Mouse (Mus musculus) brain, embryonic 14.5 days (tissue): ENCODE results near the gene Zfp36l2. TPM values are rescaled to one million over a fixed set of nuclear protein-coding genes. Genes with fewer than 3 reads are reported as not detected.

Experiments used
- DNase-seq: peaks from one replicate; pipeline ENCODE4 v3.0.0-alpha.2; 2011; ENCODE audit warnings: low read depth
- CTCF ChIP-seq: fragments of 200-500 bp; IDR thresholded peaks from 2 replicates; pipeline ENCODE4 v1.5.1; 2012; ENCODE audit warnings: inconsistent platforms, mild to moderate bottlenecking, moderate library complexity, borderline replicate concordance; ENCODE audit not compliant: insufficient read depth, insufficient read length; ENCODE audit errors: extremely low read depth
- POLR2A ChIP-seq: fragments of 200-500 bp; IDR thresholded peaks from 2 replicates; pipeline ENCODE4 v1.6.1; 2012; ENCODE audit warnings: mild to moderate bottlenecking, inconsistent platforms, borderline replicate concordance; ENCODE audit not compliant: poor library complexity, insufficient read depth, insufficient read length, severe bottlenecking; ENCODE audit errors: extremely low read depth
- polyA plus RNA-seq: library from polyadenylated mRNA; depleted of rRNA; stranded (reverse); fragments of >200 nt; gene quantifications from 2 replicates; pipeline ENCODE4 v1.2.3, GENCODE M21; 2012

The Zfp36l2 gene
- polyA plus RNA-seq, 1 experiment, result 24.5 TPM

- TF ChIP-seq CTCF (no peak), POLR2A (no peak)
Observed at GRCm38 (mm10) chr17:84179973-84180365, 7.8 kb downstream of the Zfp36l2 start.

GRCm38 (mm10) chr17:84179026-84179972, 8.4 kb downstream of the Zfp36l2 start:
- no peak for DNase-seq
- TF ChIP-seq CTCF, result no peak
- no peak for TF ChIP-seq POLR2A

More at GRCm38 (mm10) chr17:84179973-84180365, 7.8 kb downstream of the Zfp36l2 start:
- DNase-seq, result no peak

- TF ChIP-seq CTCF, result no peak
- no peak for TF ChIP-seq POLR2A
- DNase-seq, result no peak
Observed at GRCm38 (mm10) chr17:84177481-84177880, 10.3 kb downstream of the Zfp36l2 start.

- DNase-seq, result no peak
- TF ChIP-seq CTCF (no peak), POLR2A (no peak)
Observed at GRCm38 (mm10) chr17:84176446-84176845, 11.3 kb downstream of the Zfp36l2 start.

- no peak for TF ChIP-seq POLR2A
- TF ChIP-seq CTCF, result no peak
Observed at GRCm38 (mm10) chr17:84175196-84175595, 12.6 kb downstream of the Zfp36l2 start.

GRCm38 (mm10) chr17:84167377-84167776, 20.4 kb downstream of the Zfp36l2 start:
- no peak for TF ChIP-seq POLR2A
- no peak for DNase-seq

More at GRCm38 (mm10) chr17:84175196-84175595, 12.6 kb downstream of the Zfp36l2 start:
- DNase-seq, result no peak

- no peak for DNase-seq
Observed at GRCm38 (mm10) chr17:84166135-84166860, 21.4 kb downstream of the Zfp36l2 start.

GRCm38 (mm10) chr17:84165735-84166134, 22.0 kb downstream of the Zfp36l2 start:
- DNase-seq, result no peak
- no peak for TF ChIP-seq CTCF
- TF ChIP-seq POLR2A, result no peak

More at GRCm38 (mm10) chr17:84166135-84166860, 21.4 kb downstream of the Zfp36l2 start:
- TF ChIP-seq CTCF, result no peak
- TF ChIP-seq POLR2A, result no peak

GRCm38 (mm10) chr17:84164146-84164545, 23.6 kb downstream of the Zfp36l2 start:
- no peak for DNase-seq
- TF ChIP-seq CTCF (no peak), POLR2A (no peak)

GRCm38 (mm10) chr17:84163066-84163785, 24.5 kb downstream of the Zfp36l2 start:
- DNase-seq, result no peak

GRCm38 (mm10) chr17:84162211-84162760, 25.5 kb downstream of the Zfp36l2 start:
- TF ChIP-seq POLR2A, result no peak
- no peak for TF ChIP-seq CTCF
- DNase-seq, result no peak

More at GRCm38 (mm10) chr17:84163066-84163785, 24.5 kb downstream of the Zfp36l2 start:
- no peak for TF ChIP-seq CTCF
- no peak for TF ChIP-seq POLR2A
